Comparison of ENCODE assay signal across 7 mouse cellular contexts in the genomic region with DNA sequence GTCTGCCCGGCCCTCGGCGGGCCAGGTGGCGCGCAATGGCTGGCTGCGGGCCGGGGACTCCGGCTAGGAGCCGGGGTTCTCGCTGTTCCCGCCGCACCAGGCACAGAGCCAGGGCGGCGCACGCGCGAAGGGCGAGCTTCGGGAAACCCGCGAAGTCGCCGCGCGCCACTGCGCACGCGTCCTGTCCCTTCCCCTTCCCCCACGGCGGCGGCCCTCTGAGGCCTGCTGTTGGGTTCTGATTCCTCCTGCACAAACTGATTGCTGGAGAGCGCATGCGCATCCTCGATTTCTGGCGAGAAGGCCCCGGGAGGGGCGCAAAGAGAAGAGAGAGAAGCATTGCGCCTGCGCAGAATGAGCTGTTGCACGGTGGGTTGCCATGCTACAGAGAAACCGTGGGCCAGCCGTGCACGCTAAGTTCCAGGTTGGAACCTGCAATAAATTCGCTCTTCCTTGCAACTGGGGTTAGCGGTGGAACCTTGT. TPM values are rescaled to one million over a fixed set of nuclear protein-coding genes. Genes with fewer than 3 reads are reported as not detected.
DNase-seq lines count a peak whose midpoint lies in the region; ATAC-seq and TF ChIP-seq lines count a peak whose summit lies in the region.

No protein-coding gene starts in this region.

- no peaks in the 10 kb centered on the region for H3K27me3 ChIP-seq in embryonic facial prominence, embryonic 10.5 days (replicated peaks; ENCODE audit: low read depth, poor library complexity, severe bottlenecking)
- no peaks in the 10 kb centered on the region for H3K27me3 ChIP-seq in intestine, postnatal 0 days (replicated peaks; ENCODE audit: control insufficient read depth, insufficient read depth, low read length)
- H3K27me3 ChIP-seq in midbrain, embryonic 12.5 days: no peaks in the 10 kb centered on the region
- no peaks in the 10 kb centered on the region for H3K27me3 ChIP-seq in small intestine, adult 2 months (ENCODE audit: control insufficient read depth, insufficient read depth, low read length)

- no peaks in the 10 kb centered on the region for H3K9me3 ChIP-seq in embryonic facial prominence, embryonic 10.5 days
- H3K9me3 ChIP-seq in intestine, postnatal 0 days (ENCODE audit: control insufficient read depth): no peaks in the 10 kb centered on the region
- H3K9me3 ChIP-seq in midbrain, embryonic 12.5 days: no peaks in the 10 kb centered on the region

- TF ChIP-seq POLR2A in small intestine, adult 2 months (IDR thresholded peaks at IDR 0.05; ENCODE audit: low read depth, low read length): peak; percentile 59

- peaks cover 29% of the 10 kb centered on the region for H3K36me3 ChIP-seq in embryonic facial prominence, embryonic 10.5 days (replicated peaks)
- peaks cover 13% of the 10 kb centered on the region for H3K36me3 ChIP-seq in intestine, postnatal 0 days (ENCODE audit: control insufficient read depth, insufficient read depth)
- H3K36me3 ChIP-seq in midbrain, embryonic 12.5 days: peaks cover 17% of the 10 kb centered on the region
- H3K36me3 ChIP-seq in small intestine, adult 2 months (ENCODE audit: control insufficient read depth, insufficient read depth, low read length): peaks cover 2% of the 10 kb centered on the region; the same call in 1 of the 2 replicates

- TF ChIP-seq CTCF in intestine, postnatal 0 days (IDR thresholded peaks at IDR 0.05; ENCODE audit: low read depth): no peak
- TF ChIP-seq CTCF in small intestine, adult 2 months (IDR thresholded peaks at IDR 0.05; ENCODE audit: extremely low read depth, insufficient read length, insufficient replicate concordance, low read depth, low read length): 0 out of 2 replicates have a peak, but pooled peaks have one; percentile 5

- under 1% methylated on average over 45 of the region's 45 CpGs for WGBS in embryonic facial prominence, embryonic 10.5 days
- WGBS in intestine, postnatal 0 days: under 1% methylated on average over 45 of the region's 45 CpGs
- 1% methylated on average over 45 of the region's 45 CpGs for WGBS in midbrain, embryonic 12.5 days
- WGBS in small intestine, adult 2 months: under 1% methylated on average over 45 of the region's 45 CpGs

- H3K4me3 ChIP-seq in embryonic facial prominence, embryonic 10.5 days: peak overlapping the region; percentile 72
- peak overlapping the region; percentile 75 for H3K4me3 ChIP-seq in intestine, postnatal 0 days (ENCODE audit: low read depth, low read length)
- peak overlapping the region; percentile 65 for H3K4me3 ChIP-seq in midbrain, embryonic 12.5 days
- H3K4me3 ChIP-seq in small intestine, adult 2 months (ENCODE audit: low read depth, low read length): peak overlapping the region; percentile 90

- peak; percentile 99 for DNase-seq in adrenal gland, postnatal 10 days
- peak; percentile 100 for DNase-seq in embryonic facial prominence, embryonic 10.5 days (ENCODE audit: low spot score)
- DNase-seq in gonadal fat pad, adult 2 months (ENCODE audit: low read depth): peak; percentile 70
- DNase-seq in left cerebral cortex, postnatal 4 days: peak; percentile 100

- ATAC-seq in intestine, postnatal 0 days: peak; percentile 82
- peak; percentile 86 for ATAC-seq in midbrain, embryonic 12.5 days (ENCODE audit: low FRiP score, low read depth)

- peaks cover 42% of the 10 kb centered on the region for H3K4me1 ChIP-seq in embryonic facial prominence, embryonic 10.5 days
- peaks cover 3% of the 10 kb centered on the region; the same call in 1 of the 2 replicates for H3K4me1 ChIP-seq in intestine, postnatal 0 days (replicated peaks; ENCODE audit: control insufficient read depth, insufficient read depth, low read length)
- H3K4me1 ChIP-seq in midbrain, embryonic 12.5 days: peaks cover 44% of the 10 kb centered on the region
- peaks cover 15% of the 10 kb centered on the region for H3K4me1 ChIP-seq in small intestine, adult 2 months (ENCODE audit: control insufficient read depth, insufficient read depth, insufficient read length, low read length)

- H3K4me2 ChIP-seq in intestine, postnatal 0 days (replicated peaks; ENCODE audit: low read depth): peak overlapping the region; percentile 82
- peak overlapping the region; percentile 95 for H3K4me2 ChIP-seq in midbrain, embryonic 12.5 days (replicated peaks)

- H3K9ac ChIP-seq in intestine, postnatal 0 days (ENCODE audit: low read depth, low read length): peak overlapping the region; percentile 51
- peak overlapping the region; percentile 81 for H3K9ac ChIP-seq in midbrain, embryonic 12.5 days (replicated peaks)

- H3K27ac ChIP-seq in embryonic facial prominence, embryonic 10.5 days (replicated peaks): peak overlapping the region; percentile 96
- H3K27ac ChIP-seq in intestine, postnatal 0 days (ENCODE audit: low read depth, low read length): peak overlapping the region; percentile 79
- peak overlapping the region; percentile 84 for H3K27ac ChIP-seq in midbrain, embryonic 12.5 days (replicated peaks)
- peak overlapping the region; percentile 86 for H3K27ac ChIP-seq in small intestine, adult 2 months (ENCODE audit: insufficient read depth, low read depth, low read length)

- intact Hi-C loops in left cerebral cortex, postnatal 4 days (cut with DNase I): no loop called here

RNA-seq across cellular contexts. Expression of a gene that starts 0.6 kb away (rescaled TPM):
- 1 to 10 TPM; 5.5 TPM for total RNA-seq in adrenal gland, postnatal 10 days (2021)
- polyA plus RNA-seq in embryonic facial prominence, embryonic 10.5 days (2016; fragmentation: Nextera tagmentation; extraction: Ambion mirVana): 4.2 and 4.3 TPM in 2 replicates
- 3.7 and 4.8 TPM in 2 replicates for polyA plus RNA-seq in gonadal fat pad, adult 2 months (2012; rRNA removed)
- 2.1 and 2.2 TPM in 2 replicates for polyA plus RNA-seq in intestine, postnatal 0 days (2015; fragmentation: Nextera tagmentation; extraction: Ambion mirVana)
- 10 to 100 TPM in 1 of 2 experiments, 1 to 10 TPM in 1; 9.5 to 10.4 TPM for total RNA-seq in left cerebral cortex, postnatal 4 days (2021)
- 7.2 and 8.0 TPM in 2 replicates for polyA plus RNA-seq in midbrain, embryonic 12.5 days (2016; fragmentation: Nextera tagmentation; extraction: Ambion mirVana)
- polyA plus RNA-seq in small intestine, adult 2 months (2012; rRNA removed): 4.6 and 4.8 TPM in 2 replicates

RNA-seq across cellular contexts. Expression of a gene that starts 0.7 kb away (rescaled TPM):
- 100 to 1,000 TPM; 237 to 261 TPM for total RNA-seq in adrenal gland, postnatal 10 days (2021)
- polyA plus RNA-seq in embryonic facial prominence, embryonic 10.5 days (2016; fragmentation: Nextera tagmentation; extraction: Ambion mirVana): 159 and 164 TPM in 2 replicates
- 106 and 123 TPM in 2 replicates for polyA plus RNA-seq in gonadal fat pad, adult 2 months (2012; rRNA removed)
- polyA plus RNA-seq in intestine, postnatal 0 days (2015; fragmentation: Nextera tagmentation; extraction: Ambion mirVana): 310 and 317 TPM in 2 replicates
- total RNA-seq in left cerebral cortex, postnatal 4 days (2021): 10 to 100 TPM; 79.0 to 86.6 TPM
- 165 and 170 TPM in 2 replicates for polyA plus RNA-seq in midbrain, embryonic 12.5 days (2016; fragmentation: Nextera tagmentation; extraction: Ambion mirVana)
- polyA plus RNA-seq in small intestine, adult 2 months (2012; rRNA removed): 88.6 and 149 TPM in 2 replicates

RNA-seq across cellular contexts. Expression of a gene that starts 1.1 kb away (rescaled TPM):
- total RNA-seq in adrenal gland, postnatal 10 days (2021): under 1 TPM; 0.79 to 0.84 TPM
- polyA plus RNA-seq in embryonic facial prominence, embryonic 10.5 days (2016; fragmentation: Nextera tagmentation; extraction: Ambion mirVana): 4.4 and 4.8 TPM in 2 replicates
- 10.3 and 13.0 TPM in 2 replicates for polyA plus RNA-seq in gonadal fat pad, adult 2 months (2012; rRNA removed)
- 1.2 and 2.3 TPM in 2 replicates for polyA plus RNA-seq in intestine, postnatal 0 days (2015; fragmentation: Nextera tagmentation; extraction: Ambion mirVana)
- total RNA-seq in left cerebral cortex, postnatal 4 days (2021): not detected
- 4.0 and 5.7 TPM in 2 replicates for polyA plus RNA-seq in midbrain, embryonic 12.5 days (2016; fragmentation: Nextera tagmentation; extraction: Ambion mirVana)
- 0.98 and 1.9 TPM in 2 replicates for polyA plus RNA-seq in small intestine, adult 2 months (2012; rRNA removed)

RNA-seq across cellular contexts. Expression of a gene that starts 15.6 kb away (rescaled TPM):
- total RNA-seq in adrenal gland, postnatal 10 days (2021): 1 to 10 TPM in 1 of 2 experiments, under 1 TPM in 1; 0.64 to 1.5 TPM
- polyA plus RNA-seq in embryonic facial prominence, embryonic 10.5 days (2016; fragmentation: Nextera tagmentation; extraction: Ambion mirVana): 0.39 and 0.54 TPM in 2 replicates
- polyA plus RNA-seq in gonadal fat pad, adult 2 months (2012; rRNA removed): 1.0 and 1.1 TPM in 2 replicates
- polyA plus RNA-seq in intestine, postnatal 0 days (2015; fragmentation: Nextera tagmentation; extraction: Ambion mirVana): 0.22 and 0.25 TPM in 2 replicates
- total RNA-seq in left cerebral cortex, postnatal 4 days (2021): 1 to 10 TPM; 4.5 to 4.7 TPM
- 0.85 and 1.1 TPM in 2 replicates for polyA plus RNA-seq in midbrain, embryonic 12.5 days (2016; fragmentation: Nextera tagmentation; extraction: Ambion mirVana)
- polyA plus RNA-seq in small intestine, adult 2 months (2012; rRNA removed): 0.03 and 0.20 TPM in 2 replicates

Comparison
In these comparisons a context has a peak if more than half of its experiments do, and no peak if none do; other contexts are left out.
1. Peak in every context shown above with its lines: DNase-seq, ATAC-seq, H3K4me3 ChIP-seq and H3K27ac ChIP-seq.